8 mouse cellular contexts compared by ENCODE assay signal in the genomic region with DNA sequence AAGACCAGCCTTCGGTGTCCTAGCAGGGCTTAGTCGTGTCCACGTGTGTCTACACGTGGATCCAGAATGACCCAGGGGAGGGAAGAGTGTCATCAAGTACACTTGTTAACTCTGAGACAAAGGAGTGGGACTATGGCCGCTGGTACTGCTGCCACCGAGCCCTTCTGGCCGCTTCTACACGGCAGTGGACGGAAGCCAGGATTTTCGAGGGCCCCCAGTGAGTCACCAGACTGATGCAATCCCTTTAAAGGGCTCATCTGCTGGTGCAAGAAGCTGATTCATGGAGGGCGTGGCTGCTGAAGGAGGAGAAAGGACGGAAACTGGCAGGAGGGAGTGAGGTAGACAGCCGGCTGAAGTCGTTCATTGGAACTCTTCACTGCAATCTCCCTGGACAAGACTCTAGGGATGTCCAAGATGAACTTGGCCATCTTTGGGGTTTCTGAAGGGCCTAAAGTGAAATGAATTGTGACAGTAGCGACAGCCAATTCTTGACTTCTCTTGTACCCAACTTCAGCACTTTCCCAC. TPM values are rescaled to one million over a fixed set of nuclear protein-coding genes. Genes with fewer than 3 reads are reported as not detected.
A peak's percentile ranks its signal among the peaks of the same experiment; 100 is the strongest.
DNase-seq lines count a peak whose midpoint lies in the region; ATAC-seq and TF ChIP-seq lines count a peak whose summit lies in the region.

No protein-coding gene starts in this region.

- no peaks in the 10 kb centered on the region for H3K9me3 ChIP-seq in embryonic facial prominence, embryonic 13.5 days
- H3K9me3 ChIP-seq in limb, embryonic 13.5 days, result no peaks in the 10 kb centered on the region
- H3K9me3 ChIP-seq in midbrain, embryonic 15.5 days, result no peaks in the 10 kb centered on the region

- WGBS in embryonic facial prominence, embryonic 13.5 days, result 2% methylated on average over 15 of the region's 15 CpGs
- 0% methylated on average over 15 of the region's 15 CpGs for WGBS in heart, adult 2 months
- WGBS in limb, embryonic 13.5 days, result 4% methylated on average over 15 of the region's 15 CpGs
- WGBS in midbrain, embryonic 15.5 days, result under 1% methylated on average over 15 of the region's 15 CpGs

- peak overlapping the region; percentile 87 for H3K4me3 ChIP-seq in embryonic facial prominence, embryonic 13.5 days
- H3K4me3 ChIP-seq in heart, adult 2 months, result peak overlapping the region; percentile 64
- H3K4me3 ChIP-seq in limb, embryonic 13.5 days, result peak overlapping the region; percentile 87
- H3K4me3 ChIP-seq in midbrain, embryonic 15.5 days, result peak overlapping the region; percentile 96

- DNase-seq in 3134 (ENCODE audit: extremely low read depth, insufficient read length, low spot score), result peak; percentile 89
- DNase-seq in adrenal gland, postnatal 36 days, result peak; percentile 96
- DNase-seq in heart, adult 2 months, result peak; percentile 88 to 92
- DNase-seq in kidney, adult 8-10 months, result peak; percentile 83 to 87
- peak; percentile 46 to 48 for DNase-seq in spleen, adult 18-20 months

- 0 out of 2 replicates have a peak, but pooled peaks cover 10% of the 10 kb centered on the region for H3K36me3 ChIP-seq in embryonic facial prominence, embryonic 13.5 days
- 0 out of 2 replicates have a peak, but pooled peaks cover 3% of the 10 kb centered on the region for H3K36me3 ChIP-seq in heart, adult 2 months (ENCODE audit: control insufficient read depth, insufficient read depth, low read length)
- H3K36me3 ChIP-seq in limb, embryonic 13.5 days, result peaks cover 19% of the 10 kb centered on the region
- H3K36me3 ChIP-seq in midbrain, embryonic 15.5 days (replicated peaks), result no peaks in the 10 kb centered on the region

- H3K4me2 ChIP-seq in embryonic facial prominence, embryonic 13.5 days, result peak overlapping the region; percentile 96
- peak overlapping the region; percentile 81 for H3K4me2 ChIP-seq in limb, embryonic 13.5 days (replicated peaks)
- peak overlapping the region; percentile 68 for H3K4me2 ChIP-seq in midbrain, embryonic 15.5 days

- peak overlapping the region; percentile 86 for H3K27ac ChIP-seq in embryonic facial prominence, embryonic 13.5 days
- peak overlapping the region; percentile 94 for H3K27ac ChIP-seq in heart, adult 2 months
- H3K27ac ChIP-seq in limb, embryonic 13.5 days, result peak overlapping the region; percentile 29
- peak overlapping the region; percentile 84 for H3K27ac ChIP-seq in midbrain, embryonic 15.5 days

- no peak for ATAC-seq in embryonic facial prominence, embryonic 13.5 days (ENCODE audit: insufficient number of reproducible peaks, insufficient read depth, low FRiP score, low TSS enrichment, low read depth)
- ATAC-seq in limb, embryonic 13.5 days (ENCODE audit: low FRiP score, low read depth), result peak; percentile 30; the same call in 1 of the 2 replicates
- ATAC-seq in midbrain, embryonic 15.5 days (replicated peaks), result peak; percentile 47

- TF ChIP-seq CTCF in heart, adult 2 months (IDR thresholded peaks at IDR 0.05), result no peak

- H3K27me3 ChIP-seq in embryonic facial prominence, embryonic 13.5 days, result no peaks in the 10 kb centered on the region
- no peaks in the 10 kb centered on the region for H3K27me3 ChIP-seq in heart, adult 2 months (ENCODE audit: control insufficient read depth, insufficient read depth, low read length)
- H3K27me3 ChIP-seq in limb, embryonic 13.5 days, result no peaks in the 10 kb centered on the region
- no peaks in the 10 kb centered on the region for H3K27me3 ChIP-seq in midbrain, embryonic 15.5 days (replicated peaks)

- TF ChIP-seq EP300 in heart, adult 2 months (IDR thresholded peaks at IDR 0.05; ENCODE audit: insufficient read depth, low read depth, low read length), result peak; percentile 63

- intact Hi-C loops in heart, adult 2 months (cut with DNase I), result loop anchor here (5.0 kb wide), 1 partner anchor 159 kb away; a partner anchor contains a TSS

- peak overlapping the region; percentile 64 for H3K9ac ChIP-seq in embryonic facial prominence, embryonic 13.5 days
- peak overlapping the region; percentile 52 for H3K9ac ChIP-seq in heart, adult 2 months (ENCODE audit: low read depth, low read length)
- peak overlapping the region; percentile 62 for H3K9ac ChIP-seq in limb, embryonic 13.5 days
- H3K9ac ChIP-seq in midbrain, embryonic 15.5 days, result peak overlapping the region; percentile 50

- peak; percentile 49 for TF ChIP-seq POLR2A in heart, adult 2 months (IDR thresholded peaks at IDR 0.05; ENCODE audit: insufficient read depth, low read depth, low read length)

- peaks cover 32% of the 10 kb centered on the region for H3K4me1 ChIP-seq in embryonic facial prominence, embryonic 13.5 days
- H3K4me1 ChIP-seq in heart, adult 2 months (ENCODE audit: control insufficient read depth, insufficient read depth, low read length), result peaks cover 14% of the 10 kb centered on the region
- peaks cover 26% of the 10 kb centered on the region for H3K4me1 ChIP-seq in limb, embryonic 13.5 days
- H3K4me1 ChIP-seq in midbrain, embryonic 15.5 days, result peaks cover 58% of the 10 kb centered on the region

- peaks cover 2% of the 10 kb centered on the region; the same call in 1 of the 2 replicates for H3K79me2 ChIP-seq in heart, adult 2 months (replicated peaks; ENCODE audit: control insufficient read depth, insufficient read depth, low read length)

RNA-seq across cellular contexts. Expression of a gene that starts 0.6 kb away (rescaled TPM):
- total RNA-seq in adrenal gland, postnatal 36 days (2021), result 10 to 100 TPM; 52.4 to 63.1 TPM
- polyA plus RNA-seq in embryonic facial prominence, embryonic 13.5 days (2015; fragmentation: Nextera tagmentation; extraction: Ambion mirVana), result 34.9 and 36.6 TPM in 2 replicates
- total RNA-seq in heart, adult 2 months (2021), result 10 to 100 TPM; 41.6 to 53.8 TPM
- 36.3 and 36.7 TPM in 2 replicates for polyA plus RNA-seq in heart, adult 2 months (2012; rRNA removed)
- 38.7 and 39.0 TPM in 2 replicates for polyA plus RNA-seq in limb, embryonic 13.5 days (2015; fragmentation: Nextera tagmentation; extraction: Ambion mirVana)
- 34.4 and 35.2 TPM in 2 replicates for polyA plus RNA-seq in midbrain, embryonic 15.5 days (2015; fragmentation: Nextera tagmentation; extraction: Ambion mirVana)

RNA-seq across cellular contexts. Expression of a gene that starts 6.7 kb away (rescaled TPM):
- 10 to 100 TPM; 21.8 to 40.1 TPM for total RNA-seq in adrenal gland, postnatal 36 days (2021)
- polyA plus RNA-seq in embryonic facial prominence, embryonic 13.5 days (2015; fragmentation: Nextera tagmentation; extraction: Ambion mirVana), result 46.7 and 50.3 TPM in 2 replicates
- total RNA-seq in heart, adult 2 months (2021), result 10 to 100 TPM; 17.0 to 18.9 TPM
- polyA plus RNA-seq in heart, adult 2 months (2012; rRNA removed), result 33.1 and 33.8 TPM in 2 replicates
- polyA plus RNA-seq in limb, embryonic 13.5 days (2015; fragmentation: Nextera tagmentation; extraction: Ambion mirVana), result 44.7 and 46.3 TPM in 2 replicates
- polyA plus RNA-seq in midbrain, embryonic 15.5 days (2015; fragmentation: Nextera tagmentation; extraction: Ambion mirVana), result 48.7 and 53.0 TPM in 2 replicates

RNA-seq across cellular contexts. Expression of a gene that starts 44.4 kb away (rescaled TPM):
- total RNA-seq in adrenal gland, postnatal 36 days (2021), result 10 to 100 TPM; 24.1 to 29.0 TPM
- polyA plus RNA-seq in embryonic facial prominence, embryonic 13.5 days (2015; fragmentation: Nextera tagmentation; extraction: Ambion mirVana), result 70.2 and 78.2 TPM in 2 replicates
- total RNA-seq in heart, adult 2 months (2021), result 10 to 100 TPM in 1 of 2 experiments, 1 to 10 TPM in 1; 9.5 to 11.9 TPM
- 15.2 and 19.7 TPM in 2 replicates for polyA plus RNA-seq in heart, adult 2 months (2012; rRNA removed)
- polyA plus RNA-seq in limb, embryonic 13.5 days (2015; fragmentation: Nextera tagmentation; extraction: Ambion mirVana), result 74.5 and 77.5 TPM in 2 replicates
- 11.8 and 12.0 TPM in 2 replicates for polyA plus RNA-seq in midbrain, embryonic 15.5 days (2015; fragmentation: Nextera tagmentation; extraction: Ambion mirVana)

RNA-seq across cellular contexts. Expression of a gene that starts 44.8 kb away (rescaled TPM):
- 10 to 100 TPM in 1 of 2 experiments, 1 to 10 TPM in 1; 9.7 to 15.2 TPM for total RNA-seq in adrenal gland, postnatal 36 days (2021)
- polyA plus RNA-seq in embryonic facial prominence, embryonic 13.5 days (2015; fragmentation: Nextera tagmentation; extraction: Ambion mirVana), result 19.2 and 22.2 TPM in 2 replicates
- total RNA-seq in heart, adult 2 months (2021), result 1 to 10 TPM; 1.6 to 2.8 TPM
- 1.00 and 1.2 TPM in 2 replicates for polyA plus RNA-seq in heart, adult 2 months (2012; rRNA removed)
- 17.2 and 19.4 TPM in 2 replicates for polyA plus RNA-seq in limb, embryonic 13.5 days (2015; fragmentation: Nextera tagmentation; extraction: Ambion mirVana)
- 43.7 and 47.7 TPM in 2 replicates for polyA plus RNA-seq in midbrain, embryonic 15.5 days (2015; fragmentation: Nextera tagmentation; extraction: Ambion mirVana)

RNA-seq across cellular contexts. Expression of a gene that starts 56.4 kb away (rescaled TPM):
- 10 to 100 TPM; 76.6 to 90.3 TPM for total RNA-seq in adrenal gland, postnatal 36 days (2021)
- polyA plus RNA-seq in embryonic facial prominence, embryonic 13.5 days (2015; fragmentation: Nextera tagmentation; extraction: Ambion mirVana), result 154 and 162 TPM in 2 replicates
- 10 to 100 TPM; 74.9 to 78.1 TPM for total RNA-seq in heart, adult 2 months (2021)
- polyA plus RNA-seq in heart, adult 2 months (2012; rRNA removed), result 33.7 and 40.4 TPM in 2 replicates
- polyA plus RNA-seq in limb, embryonic 13.5 days (2015; fragmentation: Nextera tagmentation; extraction: Ambion mirVana), result 153 and 158 TPM in 2 replicates
- polyA plus RNA-seq in midbrain, embryonic 15.5 days (2015; fragmentation: Nextera tagmentation; extraction: Ambion mirVana), result 130 and 131 TPM in 2 replicates

Comparison
In these comparisons a context has a peak if more than half of its experiments do, and no peak if none do; other contexts are left out.
1. H3K27ac ChIP-seq: peak in every context shown above with its lines; median percentile 94 in heart, adult 2 months; 86 in embryonic facial prominence, embryonic 13.5 days; 84 in midbrain, embryonic 15.5 days; 29 in limb, embryonic 13.5 days.